Mouse (Mus musculus) heart, embryonic 15.5 days (tissue): Measurements from ENCODE around the gene Sgcd. TPM values are rescaled to one million over a fixed set of nuclear protein-coding genes. Genes with fewer than 3 reads are reported as not detected.

ENCODE experiments used
- ATAC-seq: fragments of 200-750 bp; cut with Nextera tagmentation; replicated peaks from 2 replicates; pipeline ENCODE4 v1.8.0; 2017; ENCODE audit warnings: low read depth, moderate TSS enrichment; ENCODE audit not compliant: insufficient number of reproducible peaks, insufficient read depth, low FRiP score
- H3K27ac ChIP-seq: fragments of 300-500 bp; sonication (generic); 2 replicates; pipeline ENCODE4 v1.5.1; 2015; ENCODE audit warnings: mild to moderate bottlenecking, inconsistent platforms
- H3K27me3 ChIP-seq: fragments of 300-500 bp; sonication (generic); 2 replicates; pipeline ENCODE4 v1.6.1; 2015; ENCODE audit warnings: inconsistent platforms
- H3K36me3 ChIP-seq: fragments of 300-500 bp; sonication (generic); 2 replicates; pipeline ENCODE4 v1.6.1; 2015; ENCODE audit warnings: mild to moderate bottlenecking, inconsistent platforms
- H3K4me1 ChIP-seq: fragments of 300-500 bp; sonication (generic); replicated peaks from 2 replicates; pipeline ENCODE4 v1.6.1; 2015; ENCODE audit warnings: inconsistent platforms
- H3K4me2 ChIP-seq: fragments of 300-500 bp; sonication (generic); 2 replicates; pipeline ENCODE4 v1.6.1; 2015; ENCODE audit warnings: inconsistent platforms, mild to moderate bottlenecking, moderate library complexity
- H3K4me3 ChIP-seq: fragments of 300-500 bp; sonication (generic); 2 replicates; pipeline ENCODE4 v1.5.1; 2015; ENCODE audit warnings: mild to moderate bottlenecking, inconsistent platforms
- H3K9ac ChIP-seq: fragments of 300-500 bp; sonication (generic); 2 replicates; pipeline ENCODE4 v1.6.1; 2015; ENCODE audit warnings: mild to moderate bottlenecking, inconsistent platforms
- H3K9me3 ChIP-seq: fragments of 300-500 bp; sonication (generic); replicated peaks from 2 replicates; pipeline ENCODE4 v1.6.1; 2016; ENCODE audit warnings: inconsistent platforms
- WGBS: fragments of 180-500 bp; shearing (Covaris S2); methylation state at CpG from one replicate; pipeline ENCODE4 v1.1.7; 2015; ENCODE audit warnings: mixed read lengths; 5-methylcytosine and 5-hydroxymethylcytosine counted together
- polyA plus RNA-seq: library from polyadenylated mRNA; unstranded; fragments of >200 nt; fragmentation: Nextera tagmentation; extraction: Ambion mirVana; gene quantifications from 2 replicates; pipeline ENCODE4 v1.2.1, GENCODE M21; 2015

The Sgcd gene
- polyA plus RNA-seq, 1 experiment from 2014 or later = 6.2 TPM

- H3K4me3 ChIP-seq = no peak overlapping the region
- H3K27me3 ChIP-seq = no peaks in the 10 kb centered on the region
- no peak overlapping the region for H3K27ac ChIP-seq
- 71% methylated on average over 6 of the region's 6 CpGs for WGBS
- H3K9ac ChIP-seq = no peak overlapping the region
- H3K36me3 ChIP-seq = no peaks in the 10 kb centered on the region
- H3K4me1 ChIP-seq = no peaks in the 10 kb centered on the region
- no peak overlapping the region for H3K4me2 ChIP-seq
- no peak for ATAC-seq
- no peaks in the 10 kb centered on the region for H3K9me3 ChIP-seq
Measured at GRCm38 (mm10) chr11:47170926-47171625, 817.7 kb downstream of the Sgcd start.

- WGBS = 64% methylated on average over 4 of the region's 4 CpGs
- no peak for ATAC-seq
- no peak overlapping the region for H3K27ac ChIP-seq
- H3K4me2 ChIP-seq = no peak overlapping the region
- no peaks in the 10 kb centered on the region for H3K9me3 ChIP-seq
- H3K4me1 ChIP-seq = no peaks in the 10 kb centered on the region
- no peaks in the 10 kb centered on the region for H3K36me3 ChIP-seq
- no peak overlapping the region for H3K4me3 ChIP-seq
- H3K9ac ChIP-seq = no peak overlapping the region
- H3K27me3 ChIP-seq = no peaks in the 10 kb centered on the region
Measured at GRCm38 (mm10) chr11:47167376-47167775, 821.4 kb downstream of the Sgcd start.

DNA sequence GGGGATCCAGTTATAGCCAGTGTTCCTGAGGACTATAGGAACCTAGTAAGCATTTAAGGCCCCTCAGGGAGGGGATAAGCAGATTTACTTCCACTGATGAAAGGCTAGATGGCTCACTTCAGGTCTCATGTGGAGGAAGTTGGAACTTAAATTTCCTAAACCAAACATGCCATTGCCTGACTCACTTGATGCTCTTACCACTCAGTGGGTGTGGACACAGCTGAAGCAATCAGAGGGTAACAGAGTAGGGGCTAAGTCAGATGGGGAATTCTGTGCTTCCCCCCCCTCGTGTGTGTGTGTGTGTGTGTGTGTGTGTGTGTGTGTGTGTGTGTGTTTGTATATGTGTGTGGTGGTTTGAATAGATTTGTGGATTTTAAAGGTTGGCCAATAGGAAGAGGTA lies 830.7 kb downstream of the Sgcd start:
- Histone ChIP-seq H3K27me3 (no peaks in the 10 kb centered on the region), H3K4me3 (no peak overlapping the region), H3K27ac (no peak overlapping the region), H3K9ac (no peak overlapping the region), H3K4me1 (no peaks in the 10 kb centered on the region), H3K4me2 (no peak overlapping the region), H3K9me3 (no peaks in the 10 kb centered on the region), H3K36me3 (no peaks in the 10 kb centered on the region)
- 83% methylated on average over 1 of the region's 1 CpGs for WGBS
- no peak for ATAC-seq

- WGBS = 42% methylated on average over 1 of the region's 1 CpGs
- Histone ChIP-seq H3K9me3 (no peaks in the 10 kb centered on the region), H3K27ac (no peak overlapping the region), H3K27me3 (no peaks in the 10 kb centered on the region), H3K4me3 (no peak overlapping the region), H3K4me1 (no peaks in the 10 kb centered on the region), H3K9ac (no peak overlapping the region), H3K36me3 (no peaks in the 10 kb centered on the region), H3K4me2 (no peak overlapping the region)
- no peak for ATAC-seq
Measured at GRCm38 (mm10) chr11:47156730-47157693, 831.8 kb downstream of the Sgcd start.

DNA sequence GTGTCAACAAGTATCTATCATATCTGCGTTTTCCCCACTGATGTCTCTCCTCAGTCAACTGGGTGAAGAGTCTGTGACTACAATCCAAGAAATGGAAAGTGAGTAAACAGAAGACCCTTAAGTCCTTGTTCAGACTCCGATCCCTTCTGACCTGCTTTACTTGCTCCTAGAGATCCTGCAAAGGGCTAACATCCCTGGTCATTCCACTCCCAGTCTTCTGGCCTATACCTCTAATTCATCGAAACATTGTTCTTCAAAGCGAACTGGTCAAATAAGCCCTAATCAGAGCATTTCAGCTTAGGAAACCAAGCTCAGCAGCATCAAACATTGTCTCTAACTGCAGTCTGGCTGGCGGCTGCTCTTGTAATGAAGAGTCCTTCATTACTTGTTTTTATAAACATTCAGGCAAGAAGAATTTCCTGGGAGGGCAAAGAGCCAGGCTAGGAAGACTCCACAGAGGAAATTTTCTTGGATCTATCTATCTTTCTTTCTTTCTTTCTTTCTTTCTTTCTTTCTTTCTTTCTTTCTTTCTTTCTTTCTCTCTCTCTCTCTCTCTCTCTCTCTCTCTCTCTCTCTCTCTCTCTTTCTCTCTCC lies 833.8 kb downstream of the Sgcd start:
- Histone ChIP-seq H3K27ac (no peak overlapping the region), H3K4me3 (no peak overlapping the region), H3K9me3 (no peaks in the 10 kb centered on the region), H3K27me3 (no peaks in the 10 kb centered on the region), H3K36me3 (no peaks in the 10 kb centered on the region), H3K4me2 (no peak overlapping the region), H3K9ac (no peak overlapping the region), H3K4me1 (no peaks in the 10 kb centered on the region)
- ATAC-seq = no peak
- WGBS = 72% methylated on average over 5 of the region's 5 CpGs

GRCm38 (mm10) chr11:47149607-47150006 lies 839.2 kb downstream of the Sgcd start:
- Histone ChIP-seq H3K4me3 (no peak overlapping the region), H3K36me3 (no peaks in the 10 kb centered on the region), H3K27me3 (no peaks in the 10 kb centered on the region), H3K9ac (no peak overlapping the region), H3K27ac (no peak overlapping the region), H3K9me3 (no peaks in the 10 kb centered on the region), H3K4me2 (no peak overlapping the region), H3K4me1 (no peaks in the 10 kb centered on the region)
- 59% methylated on average over 9 of the region's 9 CpGs for WGBS
- no peak for ATAC-seq

GRCm38 (mm10) chr11:47139867-47140266 lies 848.9 kb downstream of the Sgcd start:
- Histone ChIP-seq H3K4me1 (no peaks in the 10 kb centered on the region), H3K9ac (no peak overlapping the region), H3K36me3 (no peaks in the 10 kb centered on the region), H3K27ac (no peak overlapping the region), H3K9me3 (no peaks in the 10 kb centered on the region), H3K4me3 (no peak overlapping the region), H3K27me3 (no peaks in the 10 kb centered on the region), H3K4me2 (no peak overlapping the region)
- WGBS = 88% methylated on average over 2 of the region's 2 CpGs
- ATAC-seq = no peak

DNA sequence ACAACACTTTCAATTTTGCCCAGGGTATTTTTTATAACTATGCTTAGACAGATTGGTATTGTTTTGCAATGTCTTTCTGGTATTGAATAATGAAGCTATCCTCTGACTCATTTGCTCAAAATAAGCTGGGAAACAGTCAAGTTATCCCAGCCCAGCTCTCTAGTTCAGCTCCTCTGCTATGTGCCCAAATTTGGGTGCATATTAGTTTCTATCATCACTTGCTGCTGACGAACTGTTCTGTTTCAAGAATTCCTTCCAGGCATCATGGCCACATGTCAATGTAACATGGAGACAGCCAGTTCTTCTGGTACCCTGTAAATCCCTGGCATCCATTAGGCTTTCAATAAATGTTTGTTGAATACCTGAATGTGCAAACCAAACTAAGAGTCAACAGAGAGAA lies 849.5 kb downstream of the Sgcd start:
- H3K4me1 ChIP-seq = no peaks in the 10 kb centered on the region
- WGBS = 65% methylated on average over 1 of the region's 1 CpGs
- H3K36me3 ChIP-seq = no peaks in the 10 kb centered on the region
- no peak overlapping the region for H3K27ac ChIP-seq
- H3K4me2 ChIP-seq = no peak overlapping the region
- no peak overlapping the region for H3K4me3 ChIP-seq
- no peak for ATAC-seq
- no peaks in the 10 kb centered on the region for H3K9me3 ChIP-seq
- H3K27me3 ChIP-seq = no peaks in the 10 kb centered on the region
- H3K9ac ChIP-seq = no peak overlapping the region

DNA sequence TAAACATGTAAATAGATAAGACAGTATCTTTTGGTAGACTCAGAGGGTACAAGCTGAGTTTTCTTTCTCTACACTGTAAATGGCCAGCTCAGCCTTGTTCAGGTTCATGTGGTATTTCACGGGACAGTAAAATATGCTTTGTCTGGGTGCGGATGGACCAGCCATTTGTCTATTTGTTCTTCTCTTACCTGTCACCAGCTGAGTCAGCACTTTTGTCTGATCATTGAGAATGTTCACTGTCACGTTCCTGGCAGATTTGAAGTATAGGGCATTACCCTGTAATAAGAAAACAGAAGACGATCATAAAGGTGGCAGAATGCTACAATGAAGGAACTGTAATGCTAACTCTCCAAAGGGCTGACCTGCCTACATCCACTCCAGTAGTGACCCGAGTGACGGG lies 856.4 kb downstream of the Sgcd start:
- H3K4me1 ChIP-seq = no peaks in the 10 kb centered on the region
- H3K4me2 ChIP-seq = no peak overlapping the region
- no peak overlapping the region for H3K4me3 ChIP-seq
- no peak overlapping the region for H3K27ac ChIP-seq
- ATAC-seq = no peak
- H3K9me3 ChIP-seq = no peaks in the 10 kb centered on the region
- H3K27me3 ChIP-seq = no peaks in the 10 kb centered on the region
- no peak overlapping the region for H3K9ac ChIP-seq
- 90% methylated on average over 6 of the region's 6 CpGs for WGBS
- no peaks in the 10 kb centered on the region for H3K36me3 ChIP-seq

GRCm38 (mm10) chr11:47130432-47130831 lies 858.3 kb downstream of the Sgcd start:
- Histone ChIP-seq H3K4me1 (no peaks in the 10 kb centered on the region), H3K4me3 (no peak overlapping the region), H3K27ac (no peak overlapping the region), H3K9ac (no peak overlapping the region), H3K36me3 (no peaks in the 10 kb centered on the region), H3K9me3 (no peaks in the 10 kb centered on the region), H3K27me3 (no peaks in the 10 kb centered on the region), H3K4me2 (no peak overlapping the region)
- no peak for ATAC-seq
- WGBS = 79% methylated on average over 3 of the region's 3 CpGs

- no peak for ATAC-seq
- Histone ChIP-seq H3K4me3 (no peak overlapping the region), H3K9me3 (no peaks in the 10 kb centered on the region), H3K4me2 (no peak overlapping the region), H3K36me3 (no peaks in the 10 kb centered on the region), H3K27me3 (no peaks in the 10 kb centered on the region), H3K9ac (no peak overlapping the region), H3K27ac (no peak overlapping the region), H3K4me1 (no peaks in the 10 kb centered on the region)
- 52% methylated on average over 7 of the region's 7 CpGs for WGBS
Measured at GRCm38 (mm10) chr11:47129992-47130391, 858.8 kb downstream of the Sgcd start.
